Mouse (Mus musculus) kidney, postnatal 0 days (tissue): ENCODE measurements around the gene Ttll5. TPM values are rescaled to one million over a fixed set of nuclear protein-coding genes. Genes with fewer than 3 reads are reported as not detected.

Experiments used
- ATAC-seq: fragments of 200-750 bp; cut with Nextera tagmentation; replicated peaks from 2 replicates; pipeline ENCODE4 v1.8.0; 2017; ENCODE audit warnings: low read depth, moderate number of reproducible peaks, moderate TSS enrichment, moderate library complexity; ENCODE audit not compliant: low FRiP score
- DNase-seq: peaks from one replicate; pipeline ENCODE4 v3.0.0-alpha.2; 2016; ENCODE audit warnings: low spot score
- H3K27ac ChIP-seq: fragments of 300-500 bp; sonication (generic); 2 replicates; pipeline ENCODE4 v1.5.1; 2014; ENCODE audit warnings: mild to moderate bottlenecking
- H3K27me3 ChIP-seq: fragments of 300-500 bp; sonication (generic); 2 replicates; pipeline ENCODE4 v1.6.1; 2014; ENCODE audit warnings: low read length, mixed read lengths; ENCODE audit not compliant: insufficient read depth
- H3K36me3 ChIP-seq: fragments of 300-500 bp; sonication (generic); 2 replicates; pipeline ENCODE4 v1.6.1; 2014; ENCODE audit warnings: low read length, mixed read lengths; ENCODE audit not compliant: insufficient read depth
- H3K4me1 ChIP-seq: fragments of 300-500 bp; sonication (generic); replicated peaks from 2 replicates; pipeline ENCODE4 v1.6.1; 2014; ENCODE audit warnings: antibody characterized with exemption, low read length, mixed read lengths; ENCODE audit not compliant: insufficient read depth
- H3K4me2 ChIP-seq: fragments of 300-500 bp; sonication (generic); 2 replicates; pipeline ENCODE4 v1.6.1; 2014; ENCODE audit warnings: mild to moderate bottlenecking, low read length, moderate library complexity, mixed read lengths
- H3K4me3 ChIP-seq: fragments of 300-500 bp; sonication (generic); replicated peaks from 2 replicates; pipeline ENCODE4 v1.5.1; 2014; ENCODE audit warnings: low read depth, low read length
- H3K9ac ChIP-seq: fragments of 300-500 bp; sonication (generic); 2 replicates; pipeline ENCODE4 v1.6.1; 2014; ENCODE audit warnings: low read depth, low read length
- H3K9me3 ChIP-seq: fragments of 300-500 bp; sonication (generic); replicated peaks from 2 replicates; pipeline ENCODE4 v1.6.1; 2016; ENCODE audit warnings: low read length, inconsistent platforms, mixed read lengths
- CTCF ChIP-seq: IDR thresholded peaks from 2 replicates; pipeline ENCODE4 v1.5.1; 2016; ENCODE audit warnings: antibody characterized with exemption, low read depth, mild to moderate bottlenecking, moderate library complexity
- WGBS: fragments of 180-500 bp; shearing (Covaris S2); extraction: QIAGEN DNeasy Blood & Tissue Kit; methylation state at CpG from one replicate; pipeline ENCODE4 v1.1.7; 2014; 5-methylcytosine and 5-hydroxymethylcytosine counted together
- polyA plus RNA-seq: library from polyadenylated mRNA; unstranded; fragments of >200 nt; fragmentation: Nextera tagmentation; extraction: Ambion mirVana; gene quantifications from 2 replicates; pipeline ENCODE4 v1.2.1, GENCODE M21; 2015

The Ttll5 gene
- polyA plus RNA-seq, 1 experiment from 2014 or later = 6.8 TPM

DNA sequence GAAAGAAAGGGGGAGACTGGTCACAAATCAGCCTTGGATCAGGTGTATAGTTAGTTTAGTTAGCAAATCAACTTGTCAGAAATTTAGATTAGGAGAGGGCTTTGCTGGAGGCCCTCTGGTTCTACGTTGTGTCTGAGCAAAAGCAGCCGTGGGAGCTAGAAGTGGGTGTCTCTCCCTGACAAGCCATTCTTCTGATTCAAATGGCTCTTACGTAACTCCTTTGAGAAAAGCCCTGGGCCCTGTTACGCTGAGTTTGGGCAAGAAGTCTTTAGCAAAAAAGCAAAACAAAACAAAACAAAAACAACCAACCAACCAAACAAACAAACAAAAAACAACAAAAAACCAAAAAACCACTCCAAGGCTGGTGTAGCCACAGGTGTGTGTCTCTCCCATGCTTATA lies 266.3 kb downstream of the Ttll5 start:
- H3K27ac ChIP-seq = no peak overlapping the region
- WGBS = 80% methylated on average over 4 of the region's 4 CpGs

DNA sequence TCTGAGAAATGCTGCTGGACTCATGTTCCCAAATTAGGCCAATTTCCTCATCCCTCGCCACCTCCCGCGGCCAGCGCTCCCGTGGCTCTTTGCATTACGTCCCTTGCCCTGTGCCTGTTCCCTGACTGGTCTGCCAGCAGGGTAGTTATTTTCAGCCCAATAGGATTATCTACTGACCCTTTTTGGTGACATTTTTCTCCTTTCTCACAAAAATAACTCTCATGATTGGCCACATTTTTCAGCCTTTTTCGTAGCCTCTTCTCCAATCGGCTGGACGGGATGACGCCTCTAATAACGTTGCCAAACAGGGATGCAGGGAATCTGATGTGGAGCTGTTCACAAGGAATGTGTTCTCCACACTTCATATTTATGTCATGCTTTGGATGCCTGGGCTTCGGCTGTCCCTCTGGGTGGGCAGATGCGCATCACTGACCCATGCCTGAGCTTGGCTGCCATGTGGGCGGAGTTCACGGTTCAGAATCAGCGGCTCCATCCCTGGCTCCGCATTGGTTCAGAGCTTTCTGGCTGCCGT lies 267.2 kb downstream of the Ttll5 start:
- peak overlapping the region; percentile 25; the same call in 1 of the 2 replicates for H3K4me2 ChIP-seq
- no peak for TF ChIP-seq CTCF
- no peak overlapping the region for H3K4me3 ChIP-seq
- no peak overlapping the region for H3K9ac ChIP-seq
- H3K36me3 ChIP-seq = 0 out of 2 replicates have a peak, but pooled peaks cover 4% of the 10 kb centered on the region
- WGBS = 27% methylated on average over 18 of the region's 18 CpGs
- H3K27ac ChIP-seq = 0 out of 2 replicates have a peak overlapping the region, but pooled peaks have one; percentile 25
- DNase-seq (peak; percentile 64), ATAC-seq (peak; percentile 70)
- no peaks in the 10 kb centered on the region for H3K27me3 ChIP-seq
- H3K4me1 ChIP-seq = peaks cover 7% of the 10 kb centered on the region; the same call in 1 of the 2 replicates
- no peaks in the 10 kb centered on the region for H3K9me3 ChIP-seq

More for the DNA sequence above, 266.3 kb downstream of the Ttll5 start:
- Histone ChIP-seq H3K4me1 (peaks cover 7% of the 10 kb centered on the region; the same call in 1 of the 2 replicates), H3K4me3 (no peak overlapping the region), H3K4me2 (no peak overlapping the region), H3K36me3 (peaks cover 7% of the 10 kb centered on the region; the same call in 1 of the 2 replicates), H3K27me3 (no peaks in the 10 kb centered on the region), H3K9ac (no peak overlapping the region), H3K9me3 (no peaks in the 10 kb centered on the region)
- no peak for DNase-seq
- no peak for TF ChIP-seq CTCF
- ATAC-seq = no peak

DNA sequence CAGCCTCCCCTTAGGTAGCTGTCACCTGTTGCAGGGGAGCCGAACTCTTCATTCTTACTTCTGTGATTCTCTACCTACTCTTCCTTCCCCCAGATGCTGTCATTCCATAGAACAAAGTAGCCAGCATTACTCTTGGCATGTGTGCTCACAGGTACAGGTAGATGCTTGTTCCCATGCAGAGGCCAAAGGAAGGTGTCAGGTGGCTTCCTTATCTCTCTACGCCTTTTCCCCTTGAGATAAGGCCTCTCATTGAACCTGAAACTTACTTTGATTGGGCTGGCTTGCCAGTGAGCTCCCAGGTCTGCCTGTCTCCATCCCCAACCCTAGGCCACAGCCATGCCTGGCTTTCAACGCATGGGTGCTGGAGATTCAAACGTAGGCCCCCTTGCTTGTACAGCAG lies 269.6 kb downstream of the Ttll5 start:
- Histone ChIP-seq H3K4me3 (no peak overlapping the region), H3K4me2 (no peak overlapping the region), H3K9ac (no peak overlapping the region), H3K4me1 (peaks cover 7% of the 10 kb centered on the region; the same call in 1 of the 2 replicates), H3K27me3 (no peaks in the 10 kb centered on the region), H3K27ac (no peak overlapping the region), H3K36me3 (0 out of 2 replicates have a peak, but pooled peaks cover 2% of the 10 kb centered on the region), H3K9me3 (no peaks in the 10 kb centered on the region)
- WGBS = 97% methylated on average over 4 of the region's 4 CpGs
- ATAC-seq = no peak
- DNase-seq = no peak
- no peak for TF ChIP-seq CTCF

DNA sequence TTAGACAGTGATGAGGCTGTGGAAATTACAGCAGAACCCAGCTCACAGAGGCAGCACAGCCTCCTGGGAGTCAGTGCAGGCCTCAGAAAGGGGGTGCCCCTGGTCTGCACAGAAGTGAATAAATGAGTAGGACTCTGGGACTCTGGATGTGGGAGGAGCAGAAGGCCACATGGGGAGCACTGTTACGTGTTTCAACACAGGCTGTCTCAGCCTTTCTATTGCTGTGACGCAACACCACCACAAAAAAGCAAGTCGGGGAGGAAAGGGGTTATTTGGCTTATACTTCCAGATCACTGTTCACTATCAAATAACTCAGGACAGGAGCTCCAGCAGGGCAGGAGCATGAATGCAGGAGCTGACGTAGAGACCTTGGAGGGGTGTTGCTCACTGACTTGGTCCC lies 271.3 kb downstream of the Ttll5 start:
- no peak overlapping the region for H3K4me3 ChIP-seq
- H3K27ac ChIP-seq = no peak overlapping the region
- H3K36me3 ChIP-seq = no peaks in the 10 kb centered on the region
- 93% methylated on average over 4 of the region's 4 CpGs for WGBS
- no peak overlapping the region for H3K9ac ChIP-seq
- no peaks in the 10 kb centered on the region for H3K9me3 ChIP-seq
- H3K27me3 ChIP-seq = no peaks in the 10 kb centered on the region
- DNase-seq (no peak), ATAC-seq (no peak)
- peaks cover 7% of the 10 kb centered on the region; the same call in 1 of the 2 replicates for H3K4me1 ChIP-seq
- H3K4me2 ChIP-seq = no peak overlapping the region
- no peak for TF ChIP-seq CTCF

DNA sequence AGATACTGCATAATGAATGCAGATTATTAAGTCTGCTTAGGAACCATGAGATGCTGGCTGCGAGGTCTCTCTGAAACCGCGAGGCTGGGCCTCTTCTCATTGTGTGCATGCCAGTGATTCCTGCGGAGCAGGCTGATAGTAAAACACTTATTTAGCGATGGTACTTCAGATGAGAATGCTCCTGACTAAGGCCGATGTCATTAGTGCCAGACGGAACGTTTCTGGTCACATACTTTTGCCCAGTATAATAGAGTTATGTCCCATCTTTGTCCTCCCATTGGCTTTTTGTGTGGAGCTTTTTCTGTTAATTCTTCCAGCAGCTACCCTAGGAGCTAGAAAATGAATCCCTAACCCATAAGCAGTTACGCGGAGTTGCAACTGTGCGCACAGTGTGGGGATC lies 273.3 kb downstream of the Ttll5 start:
- no peak for ATAC-seq
- no peak for TF ChIP-seq CTCF
- Histone ChIP-seq H3K27ac (no peak overlapping the region), H3K4me3 (no peak overlapping the region), H3K4me1 (no peaks in the 10 kb centered on the region), H3K36me3 (no peaks in the 10 kb centered on the region), H3K27me3 (no peaks in the 10 kb centered on the region), H3K4me2 (no peak overlapping the region), H3K9ac (no peak overlapping the region), H3K9me3 (no peaks in the 10 kb centered on the region)
- 85% methylated on average over 11 of the region's 11 CpGs for WGBS
- no peak for DNase-seq

DNA sequence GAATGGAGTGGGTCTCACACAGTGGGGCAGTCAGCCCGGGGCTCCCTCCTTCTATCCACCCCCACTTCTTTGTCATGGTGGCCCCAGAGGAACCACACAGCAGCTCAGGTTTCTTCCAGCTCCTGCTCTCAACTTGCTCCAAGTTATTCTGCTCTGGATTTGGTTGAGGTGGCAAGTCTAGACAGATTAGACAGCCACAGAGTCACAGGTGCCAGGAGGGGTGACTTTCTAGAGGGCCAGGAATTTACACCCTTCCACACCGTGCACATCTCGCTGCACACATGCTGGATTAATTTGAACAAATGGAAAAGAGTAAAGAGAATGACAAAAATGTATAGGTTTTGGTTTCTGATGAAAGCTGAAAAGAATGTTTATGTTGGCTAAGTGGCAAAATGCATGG lies 276.3 kb downstream of the Ttll5 start:
- Histone ChIP-seq H3K4me2 (no peak overlapping the region), H3K27me3 (no peaks in the 10 kb centered on the region), H3K36me3 (no peaks in the 10 kb centered on the region), H3K9me3 (no peaks in the 10 kb centered on the region), H3K4me3 (no peak overlapping the region), H3K4me1 (peaks cover 12% of the 10 kb centered on the region; the same call in 1 of the 2 replicates), H3K9ac (no peak overlapping the region), H3K27ac (no peak overlapping the region)
- DNase-seq = no peak
- 74% methylated on average over 3 of the region's 3 CpGs for WGBS
- TF ChIP-seq CTCF = no peak
- ATAC-seq = no peak
